Mouse (Mus musculus) forebrain, embryonic 10.5 days (tissue): ENCODE measurements around the gene Top3a. TPM values are rescaled to one million over a fixed set of nuclear protein-coding genes. Genes with fewer than 3 reads are reported as not detected.

Experiments used
- DNase-seq: peaks from one replicate; pipeline ENCODE4 v3.0.0-alpha.2; 2017; ENCODE audit warnings: low spot score; ENCODE audit errors: extremely low spot score
- H3K27ac ChIP-seq: fragments of 300-500 bp; sonication (generic); 2 replicates; pipeline ENCODE4 v1.5.1; 2016; ENCODE audit warnings: mild to moderate bottlenecking
- H3K27me3 ChIP-seq: fragments of 300-500 bp; sonication (generic); 2 replicates; pipeline ENCODE4 v1.6.1; 2016; ENCODE audit warnings: mild to moderate bottlenecking; ENCODE audit not compliant: poor library complexity, severe bottlenecking
- H3K36me3 ChIP-seq: fragments of 300-500 bp; sonication (generic); replicated peaks from 2 replicates; pipeline ENCODE4 v1.6.1; 2016; ENCODE audit warnings: mild to moderate bottlenecking, moderate library complexity
- H3K4me1 ChIP-seq: fragments of 300-500 bp; sonication (generic); 2 replicates; pipeline ENCODE4 v1.6.1; 2016
- H3K4me3 ChIP-seq: fragments of 300-500 bp; sonication (generic); 2 replicates; pipeline ENCODE4 v1.5.1; 2016; ENCODE audit warnings: mild to moderate bottlenecking, moderate library complexity
- H3K9me3 ChIP-seq: fragments of 300-500 bp; sonication (generic); 2 replicates; pipeline ENCODE4 v1.6.1; 2016; ENCODE audit warnings: mild to moderate bottlenecking, moderate library complexity
- WGBS: fragments of 180-500 bp; shearing (Covaris S2); methylation state at CpG from one replicate; pipeline ENCODE4 v1.1.7; 2016; 5-methylcytosine and 5-hydroxymethylcytosine counted together
- polyA plus RNA-seq: library from polyadenylated mRNA; unstranded; fragments of >200 nt; fragmentation: Nextera tagmentation; extraction: Ambion mirVana; gene quantifications from 2 replicates; pipeline ENCODE4 v1.2.1, GENCODE M21; 2016

Gene Top3a
- polyA plus RNA-seq, 1 experiment from 2014 or later, result 28.3 TPM

- WGBS, result 9% methylated on average over 12 of the region's 12 CpGs
- Histone ChIP-seq H3K4me3 (peak overlapping the region; percentile 91), H3K4me1 (peaks cover 36% of the 10 kb centered on the region), H3K36me3 (peaks cover 47% of the 10 kb centered on the region), H3K27me3 (no peaks in the 10 kb centered on the region), H3K27ac (peak overlapping the region; percentile 92), H3K9me3 (no peaks in the 10 kb centered on the region)
- no peak for DNase-seq
These were observed 49.6 kb downstream of the Top3a start for GRCm38 (mm10) chr11:60727392-60728140.

GRCm38 (mm10) chr11:60726601-60727391 lies 50.4 kb downstream of the Top3a start, which contains the start of gene Flii:
Gene Flii, minus strand, starts transcription at chr11:60727263.
- Histone ChIP-seq H3K9me3 (no peaks in the 10 kb centered on the region), H3K4me1 (peaks cover 36% of the 10 kb centered on the region), H3K4me3 (peak within 1 kb of the TSS; percentile 91), H3K27ac (peak within 1 kb of the TSS; percentile 92), H3K27me3 (no peaks in the 10 kb centered on the region), H3K36me3 (peaks cover 49% of the 10 kb centered on the region)
- peak; percentile 82 for DNase-seq
- under 1% methylated on average over 71 of the region's 71 CpGs for WGBS

- WGBS, result 88% methylated on average over 5 of the region's 5 CpGs
- Histone ChIP-seq H3K27ac (no peak overlapping the region), H3K9me3 (no peaks in the 10 kb centered on the region), H3K36me3 (peaks cover 100% of the 10 kb centered on the region), H3K27me3 (no peaks in the 10 kb centered on the region), H3K4me3 (no peak overlapping the region), H3K4me1 (no peaks in the 10 kb centered on the region)
- no peak for DNase-seq
These were observed 57.9 kb downstream of the Top3a start for GRCm38 (mm10) chr11:60719263-60719662.

- 86% methylated on average over 5 of the region's 5 CpGs for WGBS
- peaks cover 100% of the 10 kb centered on the region for H3K36me3 ChIP-seq
- no peaks in the 10 kb centered on the region for H3K4me1 ChIP-seq
- no peaks in the 10 kb centered on the region for H3K27me3 ChIP-seq
- no peak for DNase-seq
- H3K4me3 ChIP-seq, result no peak overlapping the region
- no peaks in the 10 kb centered on the region for H3K9me3 ChIP-seq
- no peak overlapping the region for H3K27ac ChIP-seq
These were observed 61.3 kb downstream of the Top3a start for GRCm38 (mm10) chr11:60715833-60716232.

GRCm38 (mm10) chr11:60712639-60713255 lies 64.4 kb downstream of the Top3a start:
- peaks cover 100% of the 10 kb centered on the region for H3K36me3 ChIP-seq
- WGBS, result 93% methylated on average over 13 of the region's 13 CpGs
- H3K27me3 ChIP-seq, result no peaks in the 10 kb centered on the region
- DNase-seq, result no peak
- H3K4me1 ChIP-seq, result no peaks in the 10 kb centered on the region
- H3K27ac ChIP-seq, result no peak overlapping the region
- H3K4me3 ChIP-seq, result no peak overlapping the region
- H3K9me3 ChIP-seq, result no peaks in the 10 kb centered on the region

- Histone ChIP-seq H3K27ac (no peak overlapping the region), H3K9me3 (no peaks in the 10 kb centered on the region), H3K27me3 (no peaks in the 10 kb centered on the region), H3K4me1 (no peaks in the 10 kb centered on the region), H3K4me3 (no peak overlapping the region), H3K36me3 (peaks cover 100% of the 10 kb centered on the region)
- no peak for DNase-seq
- WGBS, result 95% methylated on average over 18 of the region's 18 CpGs
These were observed 65.1 kb downstream of the Top3a start for GRCm38 (mm10) chr11:60712040-60712439.

- H3K27me3 ChIP-seq, result no peaks in the 10 kb centered on the region
- H3K4me1 ChIP-seq, result no peaks in the 10 kb centered on the region
- no peaks in the 10 kb centered on the region for H3K9me3 ChIP-seq
- H3K27ac ChIP-seq, result no peak overlapping the region
- DNase-seq, result no peak
- H3K36me3 ChIP-seq, result peaks cover 100% of the 10 kb centered on the region
- 95% methylated on average over 17 of the region's 17 CpGs for WGBS
- H3K4me3 ChIP-seq, result no peak overlapping the region
These were observed 65.9 kb downstream of the Top3a start for GRCm38 (mm10) chr11:60711218-60711617.

GRCm38 (mm10) chr11:60709481-60710465 lies 67.4 kb downstream of the Top3a start:
- 94% methylated on average over 45 of the region's 45 CpGs for WGBS
- H3K4me3 ChIP-seq, result no peak overlapping the region
- DNase-seq, result no peak

GRCm38 (mm10) chr11:60708631-60709030 lies 68.5 kb downstream of the Top3a start:
- Histone ChIP-seq H3K27ac (no peak overlapping the region), H3K4me3 (no peak overlapping the region), H3K27me3 (no peaks in the 10 kb centered on the region), H3K4me1 (peaks cover 4% of the 10 kb centered on the region), H3K9me3 (no peaks in the 10 kb centered on the region), H3K36me3 (peaks cover 100% of the 10 kb centered on the region)
- 91% methylated on average over 10 of the region's 10 CpGs for whole genome bisulfite sequencing
- no peak for DNase-seq

More at GRCm38 (mm10) chr11:60709481-60710465, 67.4 kb downstream of the Top3a start:
- H3K36me3 ChIP-seq, result peaks cover 100% of the 10 kb centered on the region
- H3K27me3 ChIP-seq, result no peaks in the 10 kb centered on the region
- H3K27ac ChIP-seq, result no peak overlapping the region
- no peaks in the 10 kb centered on the region for H3K4me1 ChIP-seq
- H3K9me3 ChIP-seq, result no peaks in the 10 kb centered on the region

GRCm38 (mm10) chr11:60707672-60708071 lies 69.5 kb downstream of the Top3a start:
- Histone ChIP-seq H3K9me3 (no peaks in the 10 kb centered on the region), H3K27me3 (no peaks in the 10 kb centered on the region), H3K4me1 (peaks cover 14% of the 10 kb centered on the region), H3K36me3 (peaks cover 100% of the 10 kb centered on the region), H3K4me3 (no peak overlapping the region), H3K27ac (no peak overlapping the region)
- 79% methylated on average over 3 of the region's 3 CpGs for WGBS
- no peak for DNase-seq

- WGBS, result 90% methylated on average over 14 of the region's 14 CpGs
- Histone ChIP-seq H3K9me3 (no peaks in the 10 kb centered on the region), H3K4me3 (0 out of 2 replicates have a peak overlapping the region, but pooled peaks have one; percentile 14), H3K4me1 (peaks cover 21% of the 10 kb centered on the region), H3K36me3 (peaks cover 100% of the 10 kb centered on the region), H3K27me3 (no peaks in the 10 kb centered on the region), H3K27ac (no peak overlapping the region)
- no peak for DNase-seq
These were observed 70.3 kb downstream of the Top3a start for GRCm38 (mm10) chr11:60706696-60707480.
